Mouse (Mus musculus) forebrain, postnatal 0 days (tissue): ENCODE measurements around the gene Mxd1. TPM values are rescaled to one million over a fixed set of nuclear protein-coding genes. Genes with fewer than 3 reads are reported as not detected.

Experiments used
- ATAC-seq: fragments of 200-750 bp; cut with Nextera tagmentation; 2 replicates; pipeline ENCODE4 v1.8.0; 2017; ENCODE audit warnings: mild to moderate bottlenecking, moderate library complexity
- DNase-seq: peaks from one replicate; pipeline ENCODE4 v3.0.0-alpha.2; 2015
- H3K27ac ChIP-seq: fragments of 300-500 bp; sonication (generic); 2 replicates; pipeline ENCODE4 v1.5.1; 2014; ENCODE audit warnings: low read depth, mild to moderate bottlenecking, antibody characterized with exemption, low read length, moderate library complexity, mixed read lengths
- H3K27me3 ChIP-seq: fragments of 300-500 bp; sonication (generic); 2 replicates; pipeline ENCODE4 v1.6.1; 2014; ENCODE audit warnings: mild to moderate bottlenecking, low read length, mixed read lengths; ENCODE audit not compliant: insufficient read depth
- H3K36me3 ChIP-seq: fragments of 300-500 bp; sonication (generic); 2 replicates; pipeline ENCODE4 v1.6.1; 2014; ENCODE audit warnings: mild to moderate bottlenecking, moderate library complexity; ENCODE audit not compliant: insufficient read depth
- H3K4me1 ChIP-seq: fragments of 300-500 bp; sonication (generic); 2 replicates; pipeline ENCODE4 v1.6.1; 2014; ENCODE audit warnings: antibody characterized with exemption; ENCODE audit not compliant: insufficient read depth
- H3K4me2 ChIP-seq: fragments of 300-500 bp; sonication (generic); 2 replicates; pipeline ENCODE4 v1.6.1; 2014; ENCODE audit warnings: low read depth, mild to moderate bottlenecking, moderate library complexity
- H3K4me3 ChIP-seq: fragments of 300-500 bp; sonication (generic); 2 replicates; pipeline ENCODE4 v1.5.1; 2014; ENCODE audit warnings: low read depth, low read length, mixed read lengths
- H3K9ac ChIP-seq: fragments of 300-500 bp; sonication (generic); 2 replicates; pipeline ENCODE4 v1.6.1; 2014; ENCODE audit warnings: mild to moderate bottlenecking
- H3K9me3 ChIP-seq: fragments of 300-500 bp; sonication (generic); 2 replicates; pipeline ENCODE4 v1.6.1; 2016; ENCODE audit warnings: low read length
- CTCF ChIP-seq: sonication (generic); IDR thresholded peaks from 2 replicates; pipeline ENCODE4 v1.5.1; 2016; ENCODE audit warnings: antibody characterized with exemption, control low read depth, low read depth
- WGBS: fragments of 180-500 bp; shearing (Covaris S2); extraction: QIAGEN DNeasy Blood & Tissue Kit; methylation state at CpG from one replicate; pipeline ENCODE4 v1.1.7; 2014; 5-methylcytosine and 5-hydroxymethylcytosine counted together
- polyA plus RNA-seq: library from polyadenylated mRNA; unstranded; fragments of >200 nt; fragmentation: Nextera tagmentation; extraction: Ambion mirVana; gene quantifications from 2 replicates; pipeline ENCODE4 v1.2.1, GENCODE M21; 2015
- total RNA-seq: library from RNA; depleted of rRNA; stranded (reverse); fragments of >200 nt; gene quantifications from 2 replicates; pipeline ENCODE4 v1.2.3, GENCODE M21; 2014; rRNA removed

Gene Mxd1
- total RNA-seq (10.7 and 13.8 TPM in 2 replicates), polyA plus RNA-seq (6.9 and 10.0 TPM in 2 replicates)

GRCm38 (mm10) chr6:86668580-86669239, at the start of gene Mxd1:
Gene Mxd1, minus strand, starts transcription at chr6:86669161.
- no peak for ATAC-seq
- Histone ChIP-seq H3K9me3 (no peaks in the 10 kb centered on the region), H3K27me3 (no peaks in the 10 kb centered on the region), H3K4me1 (peaks cover 10% of the 10 kb centered on the region), H3K4me2 (peak within 1 kb of the TSS; percentile 83), H3K4me3 (peak within 1 kb of the TSS; percentile 96), H3K36me3 (peaks cover 31% of the 10 kb centered on the region), H3K27ac (peak within 1 kb of the TSS; percentile 64), H3K9ac (peak within 1 kb of the TSS; percentile 80)
- no peak for TF ChIP-seq CTCF
- 3% methylated on average over 66 of the region's 76 CpGs for WGBS
- DNase-seq, result no peak

- Histone ChIP-seq H3K36me3 (peaks cover 68% of the 10 kb centered on the region), H3K9ac (no peak overlapping the region), H3K4me3 (no peak overlapping the region), H3K27ac (no peak overlapping the region), H3K9me3 (no peaks in the 10 kb centered on the region), H3K4me2 (no peak overlapping the region), H3K4me1 (no peaks in the 10 kb centered on the region), H3K27me3 (no peaks in the 10 kb centered on the region)
- ATAC-seq (no peak), DNase-seq (no peak)
- no peak for TF ChIP-seq CTCF
- WGBS, result 84% methylated on average over 4 of the region's 4 CpGs
Observed at GRCm38 (mm10) chr6:86708072-86708774, 39.3 kb upstream of the Mxd1 start.

- no peak for TF ChIP-seq CTCF
Observed at GRCm38 (mm10) chr6:86702577-86702976, 33.6 kb upstream of the Mxd1 start.

GRCm38 (mm10) chr6:86697903-86698302, 28.9 kb upstream of the Mxd1 start:
- peaks cover 74% of the 10 kb centered on the region for H3K36me3 ChIP-seq
- no peak overlapping the region for H3K4me2 ChIP-seq
- no peak overlapping the region for H3K9ac ChIP-seq
- WGBS, result 87% methylated on average over 6 of the region's 6 CpGs
- H3K27me3 ChIP-seq, result no peaks in the 10 kb centered on the region
- H3K4me1 ChIP-seq, result no peaks in the 10 kb centered on the region
- no peak overlapping the region for H3K27ac ChIP-seq
- no peak overlapping the region for H3K4me3 ChIP-seq
- ATAC-seq (no peak), DNase-seq (no peak)
- TF ChIP-seq CTCF, result no peak
- H3K9me3 ChIP-seq, result no peaks in the 10 kb centered on the region

More at GRCm38 (mm10) chr6:86702577-86702976, 33.6 kb upstream of the Mxd1 start:
- H3K36me3 ChIP-seq, result peaks cover 83% of the 10 kb centered on the region
- H3K9ac ChIP-seq, result no peak overlapping the region
- DNase-seq, result no peak
- no peak overlapping the region for H3K4me2 ChIP-seq
- 96% methylated on average over 9 of the region's 9 CpGs for WGBS
- H3K27ac ChIP-seq, result no peak overlapping the region
- no peaks in the 10 kb centered on the region for H3K4me1 ChIP-seq
- H3K9me3 ChIP-seq, result no peaks in the 10 kb centered on the region
- no peak overlapping the region for H3K4me3 ChIP-seq
- ATAC-seq, result no peak
- H3K27me3 ChIP-seq, result no peaks in the 10 kb centered on the region

- Histone ChIP-seq H3K9me3 (no peaks in the 10 kb centered on the region), H3K36me3 (peaks cover 62% of the 10 kb centered on the region), H3K9ac (no peak overlapping the region), H3K4me2 (no peak overlapping the region), H3K4me3 (no peak overlapping the region), H3K4me1 (no peaks in the 10 kb centered on the region), H3K27me3 (no peaks in the 10 kb centered on the region), H3K27ac (no peak overlapping the region)
- ATAC-seq, result no peak
- no peak for TF ChIP-seq CTCF
- DNase-seq, result no peak
- 90% methylated on average over 10 of the region's 10 CpGs for WGBS
Observed at GRCm38 (mm10) chr6:86696213-86696612, 27.3 kb upstream of the Mxd1 start.

- no peak overlapping the region for H3K27ac ChIP-seq
Observed at GRCm38 (mm10) chr6:86694465-86694864, 25.5 kb upstream of the Mxd1 start.

GRCm38 (mm10) chr6:86689671-86690070, 20.7 kb upstream of the Mxd1 start:
- DNase-seq, result no peak

More at GRCm38 (mm10) chr6:86694465-86694864, 25.5 kb upstream of the Mxd1 start:
- Histone ChIP-seq H3K4me2 (no peak overlapping the region), H3K4me1 (no peaks in the 10 kb centered on the region), H3K4me3 (no peak overlapping the region), H3K27me3 (no peaks in the 10 kb centered on the region), H3K9ac (no peak overlapping the region), H3K9me3 (no peaks in the 10 kb centered on the region), H3K36me3 (peaks cover 59% of the 10 kb centered on the region)
- peak; percentile 79 for TF ChIP-seq CTCF
- DNase-seq (peak; percentile 36), ATAC-seq (no peak)

More at GRCm38 (mm10) chr6:86689671-86690070, 20.7 kb upstream of the Mxd1 start:
- Histone ChIP-seq H3K36me3 (peaks cover 38% of the 10 kb centered on the region), H3K4me3 (no peak overlapping the region), H3K27ac (no peak overlapping the region), H3K4me2 (no peak overlapping the region), H3K4me1 (no peaks in the 10 kb centered on the region), H3K27me3 (no peaks in the 10 kb centered on the region), H3K9me3 (no peaks in the 10 kb centered on the region), H3K9ac (no peak overlapping the region)
- TF ChIP-seq CTCF, result no peak
- ATAC-seq, result no peak
- 93% methylated on average over 3 of the region's 3 CpGs for WGBS
